Mouse (Mus musculus) forebrain, postnatal 0 days (tissue): ENCODE measurements at regions not wholly inside any gene's neighbourhood (a gene's known extent, or its start where the extent isn't known, plus 50 kb on each side); places are given as distances from the start of the nearest gene placed in this dataset.
A peak's percentile ranks its signal among the peaks of the same experiment; 100 is the strongest.

ENCODE experiments used
- ATAC-seq: fragments of 200-750 bp; cut with Nextera tagmentation; 2 replicates; pipeline ENCODE4 v1.8.0; 2017; ENCODE audit warnings: mild to moderate bottlenecking, moderate library complexity
- DNase-seq: peaks from one replicate; pipeline ENCODE4 v3.0.0-alpha.2; 2015
- H3K27ac ChIP-seq: fragments of 300-500 bp; sonication (generic); 2 replicates; pipeline ENCODE4 v1.5.1; 2014; ENCODE audit warnings: low read depth, mild to moderate bottlenecking, antibody characterized with exemption, low read length, moderate library complexity, mixed read lengths
- H3K27me3 ChIP-seq: fragments of 300-500 bp; sonication (generic); 2 replicates; pipeline ENCODE4 v1.6.1; 2014; ENCODE audit warnings: mild to moderate bottlenecking, low read length, mixed read lengths; ENCODE audit not compliant: insufficient read depth
- H3K36me3 ChIP-seq: fragments of 300-500 bp; sonication (generic); 2 replicates; pipeline ENCODE4 v1.6.1; 2014; ENCODE audit warnings: mild to moderate bottlenecking, moderate library complexity; ENCODE audit not compliant: insufficient read depth
- H3K4me1 ChIP-seq: fragments of 300-500 bp; sonication (generic); 2 replicates; pipeline ENCODE4 v1.6.1; 2014; ENCODE audit warnings: antibody characterized with exemption; ENCODE audit not compliant: insufficient read depth
- H3K4me2 ChIP-seq: fragments of 300-500 bp; sonication (generic); 2 replicates; pipeline ENCODE4 v1.6.1; 2014; ENCODE audit warnings: low read depth, mild to moderate bottlenecking, moderate library complexity
- H3K4me3 ChIP-seq: fragments of 300-500 bp; sonication (generic); 2 replicates; pipeline ENCODE4 v1.5.1; 2014; ENCODE audit warnings: low read depth, low read length, mixed read lengths
- H3K9ac ChIP-seq: fragments of 300-500 bp; sonication (generic); 2 replicates; pipeline ENCODE4 v1.6.1; 2014; ENCODE audit warnings: mild to moderate bottlenecking
- H3K9me3 ChIP-seq: fragments of 300-500 bp; sonication (generic); 2 replicates; pipeline ENCODE4 v1.6.1; 2016; ENCODE audit warnings: low read length
- CTCF ChIP-seq: sonication (generic); IDR thresholded peaks from 2 replicates; pipeline ENCODE4 v1.5.1; 2016; ENCODE audit warnings: antibody characterized with exemption, control low read depth, low read depth
- WGBS: fragments of 180-500 bp; shearing (Covaris S2); extraction: QIAGEN DNeasy Blood & Tissue Kit; methylation state at CpG from one replicate; pipeline ENCODE4 v1.1.7; 2014; 5-methylcytosine and 5-hydroxymethylcytosine counted together

- DNase-seq = no peak
- Histone ChIP-seq H3K4me1 (no peaks in the 10 kb centered on the region), H3K9me3 (no peaks in the 10 kb centered on the region), H3K27ac (no peak overlapping the region), H3K9ac (no peak overlapping the region), H3K27me3 (no peaks in the 10 kb centered on the region), H3K4me2 (no peak overlapping the region), H3K36me3 (no peaks in the 10 kb centered on the region), H3K4me3 (no peak overlapping the region)
- WGBS = 78% methylated on average over 1 of the region's 1 CpGs
- no peak for TF ChIP-seq CTCF
- ATAC-seq = no peak
Observed at GRCm38 (mm10) chr8:30797341-30797740, 2631.2 kb upstream of the 5930422O12Rik start.

- ATAC-seq = peak; percentile 56
- DNase-seq = peak; percentile 43
- no peak for TF ChIP-seq CTCF
Observed at GRCm38 (mm10) chr8:30817028-30817427, 2611.5 kb upstream of the 5930422O12Rik start.

GRCm38 (mm10) chr8:30822835-30823587 is 2605.5 kb upstream of the 5930422O12Rik start:
- no peak overlapping the region for H3K4me2 ChIP-seq
- ATAC-seq = no peak
- no peaks in the 10 kb centered on the region for H3K4me1 ChIP-seq
- no peaks in the 10 kb centered on the region for H3K36me3 ChIP-seq
- H3K27ac ChIP-seq = no peak overlapping the region
- WGBS = 63% methylated on average over 25 of the region's 25 CpGs
- H3K27me3 ChIP-seq = no peaks in the 10 kb centered on the region
- no peak overlapping the region for H3K9ac ChIP-seq
- TF ChIP-seq CTCF = no peak
- H3K4me3 ChIP-seq = no peak overlapping the region
- no peaks in the 10 kb centered on the region for H3K9me3 ChIP-seq
- DNase-seq = no peak

More at GRCm38 (mm10) chr8:30817028-30817427, 2611.5 kb upstream of the 5930422O12Rik start:
- H3K9me3 ChIP-seq = no peaks in the 10 kb centered on the region
- H3K4me1 ChIP-seq = no peaks in the 10 kb centered on the region
- no peak overlapping the region for H3K4me3 ChIP-seq
- H3K27me3 ChIP-seq = no peaks in the 10 kb centered on the region
- no peaks in the 10 kb centered on the region for H3K36me3 ChIP-seq
- no peak overlapping the region for H3K4me2 ChIP-seq
- H3K27ac ChIP-seq = no peak overlapping the region
- WGBS = 72% methylated on average over 5 of the region's 5 CpGs
- no peak overlapping the region for H3K9ac ChIP-seq

- Histone ChIP-seq H3K4me1 (no peaks in the 10 kb centered on the region), H3K4me2 (no peak overlapping the region), H3K9ac (no peak overlapping the region), H3K9me3 (no peaks in the 10 kb centered on the region), H3K4me3 (no peak overlapping the region), H3K36me3 (no peaks in the 10 kb centered on the region), H3K27ac (no peak overlapping the region), H3K27me3 (no peaks in the 10 kb centered on the region)
- ATAC-seq (no peak), DNase-seq (no peak)
- 89% methylated on average over 11 of the region's 11 CpGs for WGBS
- no peak for TF ChIP-seq CTCF
Observed at GRCm38 (mm10) chr8:30823588-30823938, 2604.9 kb upstream of the 5930422O12Rik start.

GRCm38 (mm10) chr8:30826021-30826420 is 2602.5 kb upstream of the 5930422O12Rik start:
- Histone ChIP-seq H3K9ac (no peak overlapping the region), H3K27me3 (no peaks in the 10 kb centered on the region), H3K27ac (no peak overlapping the region), H3K4me3 (no peak overlapping the region), H3K4me2 (no peak overlapping the region), H3K9me3 (no peaks in the 10 kb centered on the region), H3K4me1 (no peaks in the 10 kb centered on the region), H3K36me3 (no peaks in the 10 kb centered on the region)
- ATAC-seq = no peak
- no peak for DNase-seq
- no peak for TF ChIP-seq CTCF
- WGBS = 83% methylated on average over 4 of the region's 4 CpGs

- no peaks in the 10 kb centered on the region for H3K36me3 ChIP-seq
- peak; percentile 52 for DNase-seq
- H3K4me2 ChIP-seq = no peak overlapping the region
- no peaks in the 10 kb centered on the region for H3K9me3 ChIP-seq
- no peak overlapping the region for H3K4me3 ChIP-seq
- peak; percentile 53; the same call in 1 of the 2 replicates for ATAC-seq
- H3K9ac ChIP-seq = no peak overlapping the region
- H3K27me3 ChIP-seq = no peaks in the 10 kb centered on the region
- 40% methylated on average over 8 of the region's 8 CpGs for WGBS
- H3K4me1 ChIP-seq = no peaks in the 10 kb centered on the region
- TF ChIP-seq CTCF = no peak
- no peak overlapping the region for H3K27ac ChIP-seq
Observed at GRCm38 (mm10) chr8:30838056-30838455, 2590.5 kb upstream of the 5930422O12Rik start.

- H3K4me3 ChIP-seq = no peak overlapping the region
- no peak overlapping the region for H3K4me2 ChIP-seq
- DNase-seq (peak; percentile 64), ATAC-seq (peak; percentile 58; the same call in 1 of the 2 replicates)
- no peak overlapping the region for H3K9ac ChIP-seq
- H3K9me3 ChIP-seq = no peaks in the 10 kb centered on the region
- TF ChIP-seq CTCF = peak; percentile 78
- no peak overlapping the region for H3K27ac ChIP-seq
- no peaks in the 10 kb centered on the region for H3K27me3 ChIP-seq
- H3K4me1 ChIP-seq = no peaks in the 10 kb centered on the region
- WGBS = 41% methylated on average over 8 of the region's 8 CpGs
- H3K36me3 ChIP-seq = no peaks in the 10 kb centered on the region
Observed at GRCm38 (mm10) chr8:30840064-30840463, 2588.4 kb upstream of the 5930422O12Rik start.
